Mouse (Mus musculus) midbrain, embryonic 11.5 days (tissue): ENCODE measurements around the gene Gas7. TPM values are rescaled to one million over a fixed set of nuclear protein-coding genes. Genes with fewer than 3 reads are reported as not detected.

Experiments used
- ATAC-seq: fragments of 200-750 bp; cut with Nextera tagmentation; 2 replicates; pipeline ENCODE4 v1.8.0; 2017; ENCODE audit warnings: moderate TSS enrichment, moderate library complexity; ENCODE audit not compliant: low FRiP score
- DNase-seq: peaks from one replicate; pipeline ENCODE4 v3.0.0; 2015; ENCODE audit warnings: low spot score; ENCODE audit errors: missing footprints
- H3K27ac ChIP-seq: fragments of 300-500 bp; sonication (generic); 2 replicates; pipeline ENCODE4 v1.5.1; 2014; ENCODE audit warnings: low read depth, low read length
- H3K27me3 ChIP-seq: fragments of 300-500 bp; sonication (generic); 2 replicates; pipeline ENCODE4 v1.6.1; 2014; ENCODE audit warnings: mild to moderate bottlenecking, low read length, moderate library complexity, mixed read lengths; ENCODE audit not compliant: control insufficient read depth, insufficient read depth
- H3K36me3 ChIP-seq: fragments of 300-500 bp; sonication (generic); 2 replicates; pipeline ENCODE4 v1.6.1; 2014; ENCODE audit warnings: mild to moderate bottlenecking, low read length, moderate library complexity, mixed read lengths; ENCODE audit not compliant: control insufficient read depth, insufficient read depth
- H3K4me1 ChIP-seq: fragments of 300-500 bp; sonication (generic); 2 replicates; pipeline ENCODE4 v1.6.1; 2014; ENCODE audit warnings: low read length; ENCODE audit not compliant: control insufficient read depth, insufficient read depth
- H3K4me2 ChIP-seq: fragments of 300-500 bp; sonication (generic); 2 replicates; pipeline ENCODE4 v1.6.1; 2014; ENCODE audit warnings: mild to moderate bottlenecking, moderate library complexity
- H3K4me3 ChIP-seq: fragments of 300-500 bp; sonication (generic); 2 replicates; pipeline ENCODE4 v1.5.1; 2014; ENCODE audit warnings: low read depth, low read length
- H3K9ac ChIP-seq: fragments of 300-500 bp; sonication (generic); 2 replicates; pipeline ENCODE4 v1.6.1; 2014; ENCODE audit warnings: low read length
- H3K9me3 ChIP-seq: fragments of 300-500 bp; sonication (generic); 2 replicates; pipeline ENCODE4 v1.6.1; 2016; ENCODE audit warnings: low read length; ENCODE audit not compliant: control insufficient read depth
- WGBS: fragments of 180-500 bp; shearing (Covaris S2); extraction: QIAGEN DNeasy Blood & Tissue Kit; methylation state at CpG from one replicate; pipeline ENCODE4 v1.1.7; 2014; 5-methylcytosine and 5-hydroxymethylcytosine counted together
- polyA plus RNA-seq: library from polyadenylated mRNA; unstranded; fragments of >200 nt; fragmentation: Nextera tagmentation; extraction: Ambion mirVana; gene quantifications from 2 replicates; pipeline ENCODE4 v1.2.1, GENCODE M21; 2014

Gene Gas7
- polyA plus RNA-seq, 1 experiment from 2014 or later: 2.8 TPM

DNA sequence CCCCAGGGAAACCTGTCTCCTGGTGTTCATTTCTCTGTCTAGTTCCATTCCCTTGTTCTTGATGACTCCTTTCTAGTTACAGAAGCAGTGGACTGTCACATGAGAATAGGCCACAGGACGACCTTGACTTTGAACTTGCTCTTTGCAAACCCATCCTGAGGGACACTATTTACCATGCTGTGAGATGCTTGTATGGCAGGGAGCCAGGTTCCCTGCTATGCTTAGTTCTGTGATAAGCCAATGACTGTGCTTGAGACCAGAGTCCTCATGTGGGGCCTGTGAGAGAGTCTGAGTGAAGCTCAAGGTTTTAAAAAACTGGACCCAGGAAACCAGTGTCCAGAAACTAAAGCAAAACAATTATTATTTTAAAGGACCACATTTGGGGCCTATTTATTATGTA lies 81.2 kb downstream of the Gas7 start:
- 76% methylated on average over 1 of the region's 1 CpGs for WGBS
- no peak overlapping the region for H3K4me2 ChIP-seq
- no peak overlapping the region for H3K4me3 ChIP-seq
- peak; percentile 31 for DNase-seq
- no peak overlapping the region for H3K9ac ChIP-seq
- H3K36me3 ChIP-seq: no peaks in the 10 kb centered on the region
- no peaks in the 10 kb centered on the region for H3K9me3 ChIP-seq
- H3K4me1 ChIP-seq: no peaks in the 10 kb centered on the region
- no peaks in the 10 kb centered on the region for H3K27me3 ChIP-seq
- ATAC-seq: no peak
- no peak overlapping the region for H3K27ac ChIP-seq

DNA sequence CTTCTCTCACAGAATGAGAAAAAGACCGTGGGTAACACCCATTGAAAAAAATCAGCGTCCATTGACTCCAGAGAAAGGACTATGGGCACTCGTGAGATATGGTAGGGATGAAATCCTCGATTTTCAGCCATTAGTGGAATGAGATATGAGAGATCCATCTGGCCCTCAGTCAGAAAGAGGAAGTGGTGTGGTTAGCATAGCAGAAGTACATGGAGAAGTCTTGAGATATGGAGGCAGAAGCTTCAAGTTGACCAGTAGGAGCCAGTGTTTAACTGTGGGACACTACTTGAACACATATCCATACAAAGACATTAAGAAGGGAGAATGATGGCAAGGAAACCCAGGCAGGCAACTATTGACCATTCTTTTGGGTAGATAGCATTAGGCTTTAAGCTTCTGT lies 82.1 kb downstream of the Gas7 start:
- Histone ChIP-seq H3K9me3 (no peaks in the 10 kb centered on the region), H3K4me1 (no peaks in the 10 kb centered on the region), H3K4me2 (no peak overlapping the region), H3K9ac (no peak overlapping the region), H3K36me3 (no peaks in the 10 kb centered on the region), H3K4me3 (no peak overlapping the region), H3K27ac (no peak overlapping the region), H3K27me3 (no peaks in the 10 kb centered on the region)
- no peak for ATAC-seq
- WGBS: 88% methylated on average over 4 of the region's 4 CpGs
- DNase-seq: no peak

DNA sequence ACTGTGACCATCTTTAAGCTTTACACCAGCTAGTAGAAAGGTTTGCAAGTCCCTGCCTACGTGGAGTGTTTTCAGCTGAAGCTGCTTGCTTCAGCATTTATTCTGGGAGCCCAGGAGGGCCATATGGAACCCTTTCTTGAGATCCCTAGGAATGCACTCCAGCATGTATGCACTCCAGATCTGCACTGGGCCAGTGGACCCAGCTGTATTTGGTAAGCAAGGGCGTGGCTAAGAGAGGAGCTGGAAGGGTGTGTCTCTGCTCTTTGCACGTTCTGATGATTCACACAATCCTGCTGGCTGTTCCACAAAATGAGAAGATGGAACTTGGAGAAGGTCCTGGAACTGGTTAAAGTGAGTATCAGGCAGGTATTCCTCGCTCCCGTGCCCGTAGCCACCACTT lies 83.3 kb downstream of the Gas7 start:
- H3K9ac ChIP-seq: no peak overlapping the region
- H3K4me1 ChIP-seq: no peaks in the 10 kb centered on the region
- ATAC-seq: no peak
- H3K27me3 ChIP-seq: no peaks in the 10 kb centered on the region
- H3K36me3 ChIP-seq: no peaks in the 10 kb centered on the region
- H3K27ac ChIP-seq: no peak overlapping the region
- no peaks in the 10 kb centered on the region for H3K9me3 ChIP-seq
- 82% methylated on average over 6 of the region's 6 CpGs for WGBS
- no peak overlapping the region for H3K4me3 ChIP-seq
- H3K4me2 ChIP-seq: no peak overlapping the region
- peak; percentile 37 for DNase-seq

DNA sequence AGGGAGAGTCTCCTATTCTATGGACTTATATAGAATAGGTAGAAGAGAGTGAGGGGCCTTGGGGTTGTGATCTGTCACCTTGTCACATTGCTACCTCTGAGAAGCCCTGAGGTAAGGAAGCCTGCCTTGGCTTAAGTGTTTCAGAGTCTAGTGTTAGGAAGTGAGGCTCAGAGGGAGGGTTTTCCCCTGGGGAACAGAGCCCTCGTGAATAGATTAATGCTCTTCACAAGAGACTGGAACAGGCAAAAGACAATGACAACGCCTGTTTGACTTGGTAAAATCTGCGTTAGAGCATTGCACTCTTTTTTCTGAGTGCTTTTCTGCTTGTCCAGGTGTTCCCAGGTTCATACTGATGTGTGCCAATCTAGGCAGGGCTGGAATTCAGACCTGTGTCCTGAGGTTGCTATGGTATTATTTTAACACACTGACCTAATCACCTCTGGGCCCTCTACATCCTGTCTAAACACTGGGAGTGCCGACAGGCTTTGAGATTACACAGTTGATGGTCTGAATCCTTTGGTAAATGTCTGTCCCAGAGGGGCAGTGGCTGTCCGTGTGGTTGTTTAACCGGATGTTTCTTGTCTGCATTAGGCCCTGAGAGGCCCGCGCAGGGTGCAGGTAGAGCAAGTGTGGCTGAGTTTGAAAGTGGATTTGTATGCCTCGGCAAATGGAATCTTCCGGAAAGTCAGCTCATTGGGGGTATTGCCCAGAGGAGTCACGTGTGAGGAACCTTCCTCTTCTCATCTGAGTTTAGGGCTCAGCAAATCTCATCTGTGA lies 89.6 kb downstream of the Gas7 start:
- Histone ChIP-seq H3K4me2 (no peak overlapping the region), H3K27me3 (no peaks in the 10 kb centered on the region), H3K9ac (no peak overlapping the region), H3K36me3 (no peaks in the 10 kb centered on the region), H3K27ac (no peak overlapping the region), H3K4me1 (no peaks in the 10 kb centered on the region), H3K9me3 (no peaks in the 10 kb centered on the region), H3K4me3 (no peak overlapping the region)
- DNase-seq (peak; percentile 83), ATAC-seq (no peak)
- WGBS: 70% methylated on average over 11 of the region's 11 CpGs

DNA sequence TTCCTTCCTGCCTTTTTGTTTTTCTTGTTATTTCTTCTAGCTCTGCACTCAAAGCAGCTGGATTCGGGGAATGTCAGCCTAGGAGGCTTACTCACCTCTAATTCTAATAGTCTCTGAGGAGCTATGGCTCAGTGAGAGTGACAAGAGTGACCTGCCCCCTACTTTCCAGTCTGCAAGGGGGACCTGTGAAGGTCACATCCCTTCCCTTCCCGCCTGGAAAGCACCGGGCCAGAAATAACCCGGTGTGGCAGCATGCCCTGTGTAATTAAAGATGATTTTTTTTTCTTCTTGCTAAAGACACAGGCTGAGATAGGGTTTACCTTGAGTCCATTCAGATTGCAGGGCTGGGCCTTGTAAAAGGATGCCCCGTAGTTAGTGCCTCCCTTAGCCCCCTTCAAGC lies 91.3 kb downstream of the Gas7 start:
- Histone ChIP-seq H3K27ac (no peak overlapping the region), H3K27me3 (no peaks in the 10 kb centered on the region), H3K9me3 (no peaks in the 10 kb centered on the region), H3K9ac (no peak overlapping the region), H3K4me1 (no peaks in the 10 kb centered on the region), H3K36me3 (no peaks in the 10 kb centered on the region), H3K4me2 (no peak overlapping the region), H3K4me3 (no peak overlapping the region)
- peak; percentile 69 for DNase-seq
- 53% methylated on average over 5 of the region's 5 CpGs for WGBS
- ATAC-seq: no peak

- H3K4me2 ChIP-seq: no peak overlapping the region
- H3K4me1 ChIP-seq: no peaks in the 10 kb centered on the region
- ATAC-seq (no peak), DNase-seq (no peak)
- WGBS: 92% methylated on average over 4 of the region's 4 CpGs
- no peaks in the 10 kb centered on the region for H3K27me3 ChIP-seq
- H3K9me3 ChIP-seq: no peaks in the 10 kb centered on the region
- no peak overlapping the region for H3K4me3 ChIP-seq
- no peak overlapping the region for H3K9ac ChIP-seq
- H3K36me3 ChIP-seq: no peaks in the 10 kb centered on the region
- no peak overlapping the region for H3K27ac ChIP-seq
Measured at GRCm38 (mm10) chr11:67549306-67549705, 94.1 kb downstream of the Gas7 start.

GRCm38 (mm10) chr11:67549762-67550488 lies 94.7 kb downstream of the Gas7 start:
- DNase-seq (peak; percentile 17), ATAC-seq (no peak)
- Histone ChIP-seq H3K9ac (no peak overlapping the region), H3K9me3 (no peaks in the 10 kb centered on the region), H3K4me3 (no peak overlapping the region), H3K36me3 (no peaks in the 10 kb centered on the region), H3K27me3 (no peaks in the 10 kb centered on the region), H3K27ac (no peak overlapping the region), H3K4me1 (no peaks in the 10 kb centered on the region), H3K4me2 (no peak overlapping the region)
- WGBS: 81% methylated on average over 13 of the region's 13 CpGs

DNA sequence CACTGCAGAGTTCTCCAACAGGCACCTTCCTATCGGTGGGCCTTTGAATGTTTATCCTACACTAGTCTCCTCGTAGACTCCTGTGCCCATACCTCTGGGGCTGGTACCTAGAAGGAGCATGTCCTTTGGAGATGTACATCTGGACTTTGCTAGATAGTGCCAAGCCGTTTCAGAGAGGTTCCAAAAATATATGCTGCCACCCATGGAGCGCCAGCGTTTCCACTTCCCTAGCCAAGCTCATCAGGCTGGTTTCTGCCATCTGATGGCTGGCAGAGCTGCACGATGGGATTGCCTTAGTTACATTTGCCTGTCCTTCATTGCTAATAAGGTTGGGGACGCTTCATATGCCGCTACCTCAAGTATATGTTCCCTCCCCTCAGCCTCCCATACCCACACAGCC lies 97.2 kb downstream of the Gas7 start:
- DNase-seq: no peak
- no peaks in the 10 kb centered on the region for H3K27me3 ChIP-seq
- 87% methylated on average over 8 of the region's 8 CpGs for WGBS
- no peaks in the 10 kb centered on the region for H3K9me3 ChIP-seq
- H3K9ac ChIP-seq: no peak overlapping the region
- no peaks in the 10 kb centered on the region for H3K4me1 ChIP-seq
- ATAC-seq: no peak
- H3K4me3 ChIP-seq: no peak overlapping the region
- no peaks in the 10 kb centered on the region for H3K36me3 ChIP-seq
- H3K4me2 ChIP-seq: no peak overlapping the region
- H3K27ac ChIP-seq: no peak overlapping the region

GRCm38 (mm10) chr11:67554276-67554675 lies 99.0 kb downstream of the Gas7 start:
- Histone ChIP-seq H3K9ac (no peak overlapping the region), H3K36me3 (no peaks in the 10 kb centered on the region), H3K9me3 (no peaks in the 10 kb centered on the region), H3K27me3 (no peaks in the 10 kb centered on the region), H3K4me1 (peaks cover 5% of the 10 kb centered on the region), H3K27ac (no peak overlapping the region), H3K4me3 (no peak overlapping the region), H3K4me2 (no peak overlapping the region)
- 95% methylated on average over 6 of the region's 6 CpGs for WGBS
- no peak for ATAC-seq
- DNase-seq: peak; percentile 47
